Mouse (Mus musculus) liver, embryonic 14.5 days (tissue): Measurements from ENCODE around the gene R3hdm4.

Source experiments
- CTCF ChIP-seq: IDR thresholded peaks from 2 replicates; pipeline ENCODE4 v1.5.1; 2016; ENCODE audit warnings: antibody characterized with exemption, low read depth, control low read depth
- EP300 ChIP-seq: IDR thresholded peaks from 2 replicates; pipeline ENCODE4 v1.6.1; 2016; ENCODE audit warnings: antibody characterized with exemption, low read depth

GRCm38 (mm10) chr10:79883297-79884084 lies 37.5 kb downstream of the R3hdm4 start:
- no peak for TF ChIP-seq EP300
- peak; percentile 89 for TF ChIP-seq CTCF
